9 mouse cellular contexts compared by ENCODE assay signal in genomic region chr9:47126236-47126635, GRCm38 (mm10).
DNase-seq lines count a peak whose midpoint lies in the region; ATAC-seq and TF ChIP-seq lines count a peak whose summit lies in the region.
"Had no signal": no experiment of that assay in that cellular context is flagged by ENCODE, and none has a peak within 500 bp of the region (broad histone marks: within the 10 kb centered on the region; RNA-seq: fewer than 3 reads in every experiment).

No protein-coding gene starts in this region.

- no peaks in the 10 kb centered on the region for H3K4me1 ChIP-seq in kidney, embryonic 16.5 days (ENCODE audit: insufficient read depth, low read length)
- H3K4me1 ChIP-seq in ES-E14 (ENCODE audit: control insufficient read depth in 2 of 2, insufficient read depth in 2 of 2, low read length in 2 of 2, poor library complexity in 1 of 2), result no peaks in the 10 kb centered on the region
- H3K4me1 ChIP-seq: forebrain, embryonic 10.5 days; midbrain, embryonic 12.5 days had no signal

- H3K4me2 ChIP-seq in kidney, embryonic 16.5 days (replicated peaks; ENCODE audit: low read depth, low read length), result no peak overlapping the region
- H3K4me2 ChIP-seq: midbrain, embryonic 12.5 days had no signal

- no peaks in the 10 kb centered on the region for H3K36me3 ChIP-seq in kidney, embryonic 16.5 days (ENCODE audit: insufficient read depth, low read length)
- no peaks in the 10 kb centered on the region for H3K36me3 ChIP-seq in ES-E14 (ENCODE audit: control insufficient read depth, insufficient read depth, low read length, poor library complexity, severe bottlenecking)
- H3K36me3 ChIP-seq: forebrain, embryonic 10.5 days; midbrain, embryonic 12.5 days had no signal

- no peaks in the 10 kb centered on the region for H3K9me3 ChIP-seq in kidney, embryonic 16.5 days (ENCODE audit: low read length)
- no peaks in the 10 kb centered on the region for H3K9me3 ChIP-seq in ES-E14 (ENCODE audit: control insufficient read depth, insufficient read depth, low read depth, low read length)
- H3K9me3 ChIP-seq: forebrain, embryonic 10.5 days; midbrain, embryonic 12.5 days had no signal

- 70% methylated on average over 2 of the region's 2 CpGs for WGBS in kidney, embryonic 16.5 days
- WGBS in large intestine, adult 2 months, result 48% methylated on average over 2 of the region's 2 CpGs

- no peak overlapping the region for H3K9ac ChIP-seq in kidney, embryonic 16.5 days (replicated peaks; ENCODE audit: low read length)
- H3K9ac ChIP-seq in ES-E14 (ENCODE audit: insufficient read depth, low read depth, low read length, poor library complexity, severe bottlenecking), result no peak overlapping the region
- H3K9ac ChIP-seq: midbrain, embryonic 12.5 days had no signal

- H3K27ac ChIP-seq in kidney, embryonic 16.5 days (ENCODE audit: low read length), result no peak overlapping the region
- H3K27ac ChIP-seq in ES-E14 (ENCODE audit: insufficient read depth, low read depth, low read length, poor library complexity, severe bottlenecking), result no peak overlapping the region
- H3K27ac ChIP-seq: forebrain, embryonic 10.5 days; midbrain, embryonic 12.5 days had no signal

- in situ Hi-C loops in ES-E14 (cut with MboI; ENCODE audit: low sequenced_read_pairs in 2 of 2, unreplicated experiment in 2 of 2), result no loop called here

- ATAC-seq in kidney, embryonic 16.5 days (ENCODE audit: low FRiP score, low TSS enrichment), result no peak

- H3K4me3 ChIP-seq in kidney, embryonic 16.5 days (ENCODE audit: low read length), result no peak overlapping the region
- no peak overlapping the region for H3K4me3 ChIP-seq in ES-E14 (ENCODE audit: insufficient read depth in 1 of 2, low read depth in 1 of 2, low read length in 2 of 2, poor library complexity in 1 of 2, severe bottlenecking in 1 of 2)
- H3K4me3 ChIP-seq: forebrain, embryonic 10.5 days; midbrain, embryonic 12.5 days had no signal

- no peaks in the 10 kb centered on the region for H3K27me3 ChIP-seq in kidney, embryonic 16.5 days (ENCODE audit: insufficient read depth, low read length)
- H3K27me3 ChIP-seq: midbrain, embryonic 12.5 days had no signal

- peak; percentile 14 for DNase-seq in kidney, adult 18-20 months
- DNase-seq in ES-E14 (ENCODE audit: low read depth, low spot score), result peak; percentile 34
- DNase-seq in brain, adult 2 months (ENCODE audit: low read depth, low spot score), result peak; percentile 26
- peak; percentile 4 for DNase-seq in large intestine, adult 2 months (ENCODE audit: low read depth, low spot score)
- no peak for DNase-seq in spleen, adult 12 weeks (ENCODE audit: low spot score)
- no peak for DNase-seq in spleen, postnatal 36 days (ENCODE audit: low spot score in 2 of 2)

TF ChIP-seq in ES-E14, 5 proteins besides CTCF, POLR2A, EP300 and RAD21:
- TF ChIP-seq ZC3H11A (IDR thresholded peaks at IDR 0.05; ENCODE audit: borderline replicate concordance, low read depth, low read length), result peak; percentile 88
- TF ChIP-seq HCFC1 (IDR thresholded peaks at IDR 0.05; ENCODE audit: borderline replicate concordance, insufficient read depth, low read length), result no peak

Comparison
In these comparisons a context has a peak if more than half of its experiments do, and no peak if none do; other contexts are left out.
1. DNase-seq: peak in kidney, adult 18-20 months (single experiment), ES-E14 (single experiment), brain, adult 2 months (single experiment) and large intestine, adult 2 months (single experiment); none in spleen, adult 12 weeks (single experiment) and spleen, postnatal 36 days (0 of 2).